Mouse (Mus musculus): Measurements from ENCODE around the gene Gstt1.
"Not testable (repeated sequence)": the region's sequence is repeated elsewhere in the genome, so short reads cannot be mapped to it uniquely, and the experiment has no call there.

The Gstt1 gene

GRCm38 (mm10) chr10:75798176-75798696 is at the start of gene Gstt1:
TSS of gene Gstt1 (minus strand) at chr10:75798584.
- DNase-seq (ENCODE audit: low read depth, low spot score) = no peak

DNA sequence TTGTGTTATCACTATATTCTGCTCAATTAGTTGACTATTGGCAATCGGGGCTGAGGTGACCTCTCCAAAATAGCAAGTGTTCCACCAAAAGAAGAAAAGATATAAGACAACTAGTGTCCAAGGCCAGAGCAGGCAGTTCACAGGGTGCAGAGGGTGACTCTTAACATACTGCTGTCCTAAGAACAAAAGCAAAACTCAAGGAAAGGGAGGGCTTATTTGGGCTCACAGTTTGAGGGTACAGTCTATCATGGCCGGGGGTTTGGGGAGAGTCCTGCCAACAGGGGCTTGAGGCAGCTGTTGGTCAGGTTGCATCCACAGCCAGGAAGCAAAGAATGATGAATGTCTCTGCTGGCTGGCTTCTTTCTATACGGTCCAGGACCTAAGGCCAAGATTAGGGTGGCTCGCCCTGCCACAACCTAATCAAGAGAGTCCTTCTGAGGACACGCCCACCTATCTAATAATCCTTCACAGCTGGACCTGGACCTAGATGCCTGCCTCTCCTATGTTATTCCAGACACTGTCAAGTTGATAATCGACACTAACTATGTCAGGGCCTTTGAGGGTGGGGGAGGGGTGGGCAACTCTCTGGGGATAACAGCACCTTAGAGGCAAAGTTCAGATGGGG is 47.0 kb upstream of the Gstt1 start:
- DNase-seq (ENCODE audit: low read depth, low spot score) = no peak

DNA sequence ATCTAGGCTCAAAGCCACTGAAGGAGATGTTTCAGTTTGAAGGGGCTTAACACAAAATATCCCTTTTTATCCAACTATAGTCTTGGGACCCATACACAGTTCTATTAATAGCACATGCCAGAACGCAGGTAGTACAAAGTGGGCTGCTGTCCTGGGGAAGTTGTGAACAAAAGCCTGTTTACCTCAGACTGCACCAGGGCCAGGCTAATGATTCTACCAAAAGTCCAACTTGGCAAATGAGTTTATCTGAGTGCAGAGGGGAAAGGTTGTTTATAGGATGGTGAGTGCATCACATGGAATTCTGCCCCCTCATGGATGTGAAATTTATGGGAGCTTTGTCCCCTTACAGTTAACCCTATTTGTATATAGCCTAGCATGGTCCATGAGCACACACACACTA is 46.4 kb upstream of the Gstt1 start:
- DNase-seq (ENCODE audit: low read depth, low spot score) = no peak

DNA sequence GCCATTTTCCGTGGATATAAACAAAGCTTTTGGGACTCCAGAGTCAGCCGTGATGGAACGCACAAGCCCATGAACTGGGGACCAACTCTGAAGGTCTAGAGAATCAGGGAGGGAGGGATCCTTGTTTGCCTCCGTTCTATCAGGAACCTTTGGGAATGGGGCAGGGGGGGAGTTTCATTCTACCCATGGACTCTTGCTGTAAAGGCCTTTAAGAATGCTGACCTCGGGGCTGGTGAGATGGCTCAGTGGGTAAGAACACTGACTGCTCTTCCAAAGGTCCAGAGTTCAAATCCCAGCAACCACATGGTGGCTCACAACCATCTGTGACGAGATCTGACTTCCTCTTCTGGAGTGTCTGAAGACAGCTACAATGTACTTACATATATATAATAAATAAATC is 45.5 kb upstream of the Gstt1 start:
- DNase-seq (ENCODE audit: low read depth, low spot score) = not testable (repeated sequence)

DNA sequence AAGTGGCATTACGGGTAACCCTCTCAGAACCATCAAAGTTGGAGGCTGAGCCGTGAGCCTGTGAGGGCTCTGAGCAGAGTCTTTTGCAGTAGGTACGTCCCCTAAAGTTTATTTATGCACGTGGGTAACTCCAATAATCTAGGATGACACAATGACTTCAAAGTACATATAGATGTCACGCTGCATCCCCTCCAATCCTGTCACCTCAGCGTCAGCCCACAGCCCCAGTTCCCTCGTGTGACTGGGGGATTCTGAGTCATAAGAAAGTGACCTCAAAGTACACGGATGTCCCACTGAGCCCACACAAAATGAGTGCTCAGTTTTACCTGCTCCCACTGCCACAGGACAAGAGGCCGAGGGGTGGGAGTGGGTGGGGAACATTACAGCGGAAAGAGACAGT is 40.7 kb upstream of the Gstt1 start:
- no peak for DNase-seq (ENCODE audit: low read depth, low spot score)

GRCm38 (mm10) chr10:75837248-75837759 is 38.9 kb upstream of the Gstt1 start, which contains the start of gene Gstt2:
TSS of gene Gstt2 (minus strand) at chr10:75837424.
- peak; percentile 99 for DNase-seq (ENCODE audit: low read depth, low spot score)

DNA sequence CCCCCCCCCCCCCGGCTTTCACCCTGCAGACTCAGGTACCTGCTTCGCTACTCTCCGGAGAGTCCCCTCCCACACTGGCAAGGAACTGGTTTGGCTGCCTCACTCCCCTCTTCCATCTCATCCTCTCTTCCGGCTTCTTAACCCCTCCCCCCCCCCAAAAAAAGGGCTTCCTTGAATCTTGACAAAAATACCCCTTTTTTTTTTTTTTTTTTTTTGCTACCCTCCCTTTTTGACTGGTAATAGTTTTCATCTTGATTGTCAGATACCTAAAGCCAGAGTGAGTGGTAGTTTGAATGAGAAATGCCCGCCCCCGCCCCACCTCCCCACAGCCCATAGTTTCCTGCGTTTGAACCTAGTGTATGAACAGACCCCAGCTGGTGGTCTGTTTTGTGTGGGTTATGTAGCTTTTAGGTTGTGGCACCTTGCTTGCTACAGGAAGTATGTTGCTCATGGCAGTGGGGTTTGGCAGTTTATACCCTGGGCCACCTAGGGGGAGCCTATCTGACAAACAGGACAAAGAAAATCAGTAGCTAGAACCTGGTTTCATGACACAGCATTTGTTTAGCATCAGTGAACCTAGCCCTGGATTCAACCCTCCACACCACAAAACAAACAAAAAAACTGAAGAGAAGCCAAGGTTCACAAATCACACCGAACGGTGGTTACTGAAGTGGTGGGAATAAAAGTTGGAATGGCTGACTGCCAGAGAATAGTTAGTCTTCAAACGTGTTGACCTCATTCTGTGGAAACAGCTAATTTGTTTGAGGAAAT is 37.6 kb upstream of the Gstt1 start:
- DNase-seq (ENCODE audit: low read depth, low spot score) = no peak

DNA sequence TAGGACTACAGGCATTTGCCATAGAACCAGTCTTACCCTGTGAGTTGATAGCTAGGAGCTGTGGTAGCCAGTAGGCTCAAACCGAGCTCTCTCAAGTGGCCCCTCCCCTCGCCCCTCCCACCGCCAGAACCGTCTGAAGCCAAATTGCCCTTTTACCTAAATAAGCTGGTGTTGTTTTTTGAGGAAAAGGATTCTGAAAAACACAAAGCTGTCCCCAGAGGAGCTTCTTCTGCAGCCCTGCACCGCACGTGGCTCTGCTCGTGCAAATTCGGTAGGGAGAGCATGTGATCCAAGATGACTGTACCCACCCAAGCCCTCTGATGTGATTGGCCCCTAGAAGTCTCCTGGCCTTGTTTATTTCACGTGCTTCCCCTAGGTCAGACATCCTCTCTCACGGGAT is 36.9 kb upstream of the Gstt1 start:
- no peak for DNase-seq (ENCODE audit: low read depth, low spot score)

- DNase-seq (ENCODE audit: low read depth, low spot score) = no peak
Observed at GRCm38 (mm10) chr10:75834721-75835120, 36.3 kb upstream of the Gstt1 start.

DNA sequence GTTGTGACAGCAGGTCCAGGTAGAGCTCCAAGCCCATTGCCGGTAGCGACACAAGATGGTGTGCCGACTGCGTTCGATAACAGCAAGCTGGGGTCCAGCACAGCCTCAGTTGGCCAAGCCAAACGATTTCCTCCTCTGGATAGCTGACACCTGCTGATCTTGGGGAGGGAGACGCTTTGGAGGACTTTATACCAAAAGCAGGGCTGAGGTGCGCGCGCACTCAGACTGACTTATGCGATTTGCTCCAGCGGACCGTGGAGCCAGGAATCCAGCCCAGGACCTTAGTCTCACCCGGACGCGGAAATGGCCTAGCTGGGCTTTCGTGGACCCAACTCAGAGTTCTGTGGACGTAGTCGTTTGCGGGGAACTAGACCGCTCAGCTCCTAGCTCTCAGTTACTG is 35.9 kb upstream of the Gstt1 start:
- DNase-seq (ENCODE audit: low read depth, low spot score) = no peak

GRCm38 (mm10) chr10:75833456-75834080 is 35.2 kb upstream of the Gstt1 start:
- no peak for DNase-seq (ENCODE audit: low read depth, low spot score)

GRCm38 (mm10) chr10:75832272-75832895 is 34.0 kb upstream of the Gstt1 start:
- no peak for DNase-seq (ENCODE audit: low read depth, low spot score)

- DNase-seq (ENCODE audit: low read depth, low spot score) = no peak
Observed at GRCm38 (mm10) chr10:75830275-75830670, 31.9 kb upstream of the Gstt1 start.

GRCm38 (mm10) chr10:75829529-75830274 is 31.3 kb upstream of the Gstt1 start:
- DNase-seq (ENCODE audit: low read depth, low spot score) = no peak

- no peak for DNase-seq (ENCODE audit: low read depth, low spot score)
Observed at GRCm38 (mm10) chr10:75828500-75828931, 30.1 kb upstream of the Gstt1 start.

DNA sequence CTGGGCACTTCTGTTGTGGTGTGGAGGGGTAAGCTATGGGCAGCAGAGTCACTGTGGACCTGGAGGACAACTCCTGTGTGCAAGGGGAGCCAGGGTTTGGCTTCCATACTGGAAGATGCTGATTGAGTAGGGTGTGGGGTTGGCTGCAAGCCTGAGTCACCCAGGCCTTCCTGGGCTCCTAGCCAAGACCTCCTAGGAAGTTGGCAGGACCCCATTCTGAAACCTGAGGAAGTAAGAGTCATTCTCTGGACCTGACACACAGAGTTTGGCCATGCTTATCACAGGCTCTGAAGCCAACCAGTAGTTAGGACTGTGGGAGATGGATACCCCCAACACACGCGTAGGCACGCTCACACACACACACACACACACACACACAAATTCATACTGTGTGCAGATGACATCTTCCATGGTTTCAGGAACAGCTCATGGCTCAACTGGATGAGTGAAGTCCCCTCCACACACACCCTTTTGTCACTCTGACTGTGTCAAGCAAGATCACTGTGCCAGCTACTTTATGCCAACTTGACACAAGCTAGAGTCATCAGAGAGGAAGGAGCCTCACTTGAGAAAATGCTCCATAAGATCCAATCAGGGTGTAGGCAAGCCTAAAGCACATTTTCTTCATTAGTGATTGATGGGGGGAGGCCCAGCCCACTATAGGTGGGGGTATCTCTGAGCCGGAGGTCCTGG is 29.4 kb upstream of the Gstt1 start:
- no peak for DNase-seq (ENCODE audit: low read depth, low spot score)

- DNase-seq (ENCODE audit: low read depth, low spot score) = no peak
Observed at GRCm38 (mm10) chr10:75824530-75824929, 26.1 kb upstream of the Gstt1 start.

DNA sequence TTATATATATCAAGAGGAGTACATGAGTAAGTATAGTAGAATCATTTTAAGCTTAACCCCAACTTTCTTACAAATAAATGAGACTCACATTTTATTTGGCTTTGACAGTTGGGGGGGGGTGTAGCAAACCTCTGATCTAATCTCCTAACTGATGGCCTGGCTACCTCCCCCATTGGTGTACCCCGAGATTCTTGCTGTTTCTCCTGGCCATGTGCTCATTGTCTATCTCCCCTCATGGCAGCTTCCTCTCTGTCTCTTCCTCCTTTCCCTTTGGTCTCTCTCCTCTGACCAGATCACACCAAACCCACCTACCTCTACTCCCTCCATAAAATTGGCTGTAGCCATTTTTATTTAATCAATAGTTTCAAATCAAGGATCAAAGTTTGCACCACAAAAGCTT is 25.4 kb upstream of the Gstt1 start:
- DNase-seq (ENCODE audit: low read depth, low spot score) = no peak

- no peak for DNase-seq (ENCODE audit: low read depth, low spot score)
Observed at GRCm38 (mm10) chr10:75822443-75822842, 24.1 kb upstream of the Gstt1 start, which contains the start of gene Gstt4. TSS of gene Gstt4 (minus strand) at chr10:75822543.

DNA sequence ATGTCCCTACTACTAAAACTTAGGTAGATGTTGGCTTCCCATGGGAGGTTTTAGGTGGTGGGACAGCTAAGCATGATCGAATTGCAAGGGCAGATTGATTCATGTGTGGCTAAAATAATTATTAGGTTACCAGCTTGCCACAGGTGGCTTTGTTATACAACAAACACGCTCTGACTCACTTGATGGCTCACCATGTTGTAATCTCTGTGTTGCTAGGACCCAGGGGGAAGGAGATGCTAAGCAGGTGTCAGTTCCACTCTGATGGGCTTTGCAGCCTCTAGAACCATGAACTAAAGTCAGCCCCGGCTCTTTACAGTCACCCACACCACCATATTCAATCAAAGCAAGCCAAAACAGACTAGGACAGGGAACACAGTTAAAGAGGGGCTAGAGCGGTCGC is 21.5 kb upstream of the Gstt1 start:
- no peak for DNase-seq (ENCODE audit: low read depth, low spot score)
